Mouse (Mus musculus) midbrain, postnatal 0 days (tissue): ENCODE data around the gene Foxn3. TPM values are rescaled to one million over a fixed set of nuclear protein-coding genes. Genes with fewer than 3 reads are reported as not detected.

Source experiments
- ATAC-seq: fragments of 200-750 bp; cut with Nextera tagmentation; 2 replicates; pipeline ENCODE4 v1.8.0; 2017; ENCODE audit warnings: moderate number of reproducible peaks, mild to moderate bottlenecking, moderate TSS enrichment, moderate library complexity; ENCODE audit not compliant: low FRiP score
- DNase-seq: peaks from one replicate; pipeline ENCODE4 v3.0.0-alpha.2; 2015; ENCODE audit warnings: low spot score
- H3K27ac ChIP-seq: fragments of 300-500 bp; sonication (generic); 2 replicates; pipeline ENCODE4 v1.5.1; 2014; ENCODE audit warnings: low read depth, mild to moderate bottlenecking, low read length, mixed read lengths
- H3K27me3 ChIP-seq: fragments of 300-500 bp; sonication (generic); 2 replicates; pipeline ENCODE4 v1.6.1; 2014; ENCODE audit warnings: low read length, control low read depth, mixed read lengths; ENCODE audit not compliant: insufficient read depth
- H3K36me3 ChIP-seq: fragments of 300-500 bp; sonication (generic); 2 replicates; pipeline ENCODE4 v1.6.1; 2014; ENCODE audit warnings: low read length, control low read depth, mixed read lengths; ENCODE audit not compliant: insufficient read depth
- H3K4me1 ChIP-seq: fragments of 300-500 bp; sonication (generic); 2 replicates; pipeline ENCODE4 v1.6.1; 2014; ENCODE audit warnings: mild to moderate bottlenecking, control low read depth, antibody characterized with exemption, low read length, mixed read lengths; ENCODE audit not compliant: insufficient read depth
- H3K4me2 ChIP-seq: fragments of 300-500 bp; sonication (generic); 2 replicates; pipeline ENCODE4 v1.6.1; 2014; ENCODE audit warnings: low read depth, mild to moderate bottlenecking, low read length, mixed read lengths; ENCODE audit not compliant: poor library complexity, severe bottlenecking
- H3K4me3 ChIP-seq: fragments of 300-500 bp; sonication (generic); 2 replicates; pipeline ENCODE4 v1.5.1; 2014; ENCODE audit warnings: low read depth, mild to moderate bottlenecking, low read length, moderate library complexity
- H3K9ac ChIP-seq: fragments of 300-500 bp; sonication (generic); replicated peaks from 2 replicates; pipeline ENCODE4 v1.6.1; 2014; ENCODE audit warnings: mild to moderate bottlenecking, low read length, moderate library complexity, mixed read lengths; ENCODE audit not compliant: poor library complexity, severe bottlenecking
- H3K9me3 ChIP-seq: fragments of 300-500 bp; sonication (generic); 2 replicates; pipeline ENCODE4 v1.6.1; 2016; ENCODE audit warnings: low read length, control low read depth
- CTCF ChIP-seq: IDR thresholded peaks from 2 replicates; pipeline ENCODE4 v1.5.1; 2016; ENCODE audit warnings: antibody characterized with exemption, mild to moderate bottlenecking
- WGBS: fragments of 180-500 bp; shearing (Covaris S2); extraction: QIAGEN DNeasy Blood & Tissue Kit; methylation state at CpG from one replicate; pipeline ENCODE4 v1.1.7; 2014; 5-methylcytosine and 5-hydroxymethylcytosine counted together
- polyA plus RNA-seq: library from polyadenylated mRNA; unstranded; fragments of >200 nt; fragmentation: Nextera tagmentation; extraction: Ambion mirVana; gene quantifications from 2 replicates; pipeline ENCODE4 v1.2.1, GENCODE M21; 2015
- total RNA-seq: library from RNA; depleted of rRNA; stranded (reverse); fragments of >200 nt; gene quantifications from 2 replicates; pipeline ENCODE4 v1.2.3, GENCODE M21; 2014

The Foxn3 gene
- total and polyA plus RNA-seq, 2 experiments from 2014 or later = 38.9 to 72.7 TPM

DNA sequence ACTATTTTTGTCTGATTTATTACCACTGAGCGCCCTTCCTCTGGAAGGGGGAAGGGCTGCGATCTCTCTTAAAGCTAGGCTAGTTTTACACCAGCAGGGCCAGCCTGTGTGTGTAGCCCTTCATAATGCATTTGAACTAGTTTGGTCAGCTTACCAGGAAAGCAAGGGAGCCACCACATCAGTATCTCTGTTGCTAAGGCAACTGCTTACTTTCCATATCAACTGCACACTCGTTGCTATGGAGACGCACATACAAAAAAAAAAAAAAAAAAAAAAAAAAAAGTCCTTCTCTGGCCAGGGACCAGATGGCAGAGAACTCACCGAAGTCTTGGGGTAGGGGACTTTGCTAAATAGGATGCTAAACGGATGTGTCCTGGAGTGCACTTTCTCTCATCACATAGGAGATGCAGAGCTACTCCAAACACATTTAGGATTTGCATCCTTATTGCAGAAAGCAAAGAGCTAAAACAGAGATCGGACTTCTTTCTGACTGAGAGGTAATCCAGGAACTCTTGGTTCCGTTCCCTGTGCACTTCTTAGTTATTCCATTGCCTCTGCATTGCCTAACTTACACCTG, 187.4 kb downstream of the Foxn3 start:
- DNase-seq = peak; percentile 73
- Histone ChIP-seq H3K27ac (0 out of 2 replicates have a peak overlapping the region, but pooled peaks have one; percentile 26), H3K4me2 (no peak overlapping the region)

DNA sequence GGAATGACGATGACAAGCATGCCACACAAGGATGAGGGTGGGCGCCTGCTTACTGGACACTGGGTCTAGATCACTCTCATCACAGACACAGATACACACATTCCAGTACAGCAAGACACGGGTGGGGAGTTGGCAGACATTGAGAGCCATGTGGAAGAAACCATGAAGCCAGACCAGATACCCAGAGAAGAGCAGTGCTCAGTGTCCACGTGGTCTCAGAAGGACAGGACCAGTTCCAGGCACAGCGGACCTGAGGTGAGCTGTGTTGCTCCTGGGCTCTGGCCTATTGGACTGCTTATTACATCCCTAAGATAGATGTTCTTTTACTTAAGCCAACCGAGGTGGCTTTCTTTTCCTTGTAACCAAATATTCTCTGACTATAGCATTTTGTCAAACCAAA, 188.0 kb downstream of the Foxn3 start:
- Histone ChIP-seq H3K27ac (peak overlapping the region; percentile 62; the same call in 1 of the 2 replicates), H3K36me3 (no peaks in the 10 kb centered on the region), H3K9me3 (no peaks in the 10 kb centered on the region), H3K4me1 (peaks cover 8% of the 10 kb centered on the region), H3K4me3 (no peak overlapping the region), H3K4me2 (no peak overlapping the region), H3K27me3 (no peaks in the 10 kb centered on the region), H3K9ac (0 out of 2 replicates have a peak overlapping the region, but pooled peaks have one; percentile 14)
- no peak for TF ChIP-seq CTCF
- DNase-seq (no peak), ATAC-seq (no peak; the same call in 1 of the 2 replicates)
- 83% methylated on average over 6 of the region's 6 CpGs for WGBS

More for the DNA sequence above, 187.4 kb downstream of the Foxn3 start:
- WGBS = 37% methylated on average over 8 of the region's 8 CpGs
- no peak overlapping the region for H3K9ac ChIP-seq
- no peak; the same call in 1 of the 2 replicates for ATAC-seq
- no peaks in the 10 kb centered on the region for H3K36me3 ChIP-seq
- peaks cover 8% of the 10 kb centered on the region for H3K4me1 ChIP-seq
- no peaks in the 10 kb centered on the region for H3K9me3 ChIP-seq
- no peaks in the 10 kb centered on the region for H3K27me3 ChIP-seq
- no peak overlapping the region for H3K4me3 ChIP-seq
- TF ChIP-seq CTCF = peak; percentile 5; the same call in 1 of the 2 replicates

DNA sequence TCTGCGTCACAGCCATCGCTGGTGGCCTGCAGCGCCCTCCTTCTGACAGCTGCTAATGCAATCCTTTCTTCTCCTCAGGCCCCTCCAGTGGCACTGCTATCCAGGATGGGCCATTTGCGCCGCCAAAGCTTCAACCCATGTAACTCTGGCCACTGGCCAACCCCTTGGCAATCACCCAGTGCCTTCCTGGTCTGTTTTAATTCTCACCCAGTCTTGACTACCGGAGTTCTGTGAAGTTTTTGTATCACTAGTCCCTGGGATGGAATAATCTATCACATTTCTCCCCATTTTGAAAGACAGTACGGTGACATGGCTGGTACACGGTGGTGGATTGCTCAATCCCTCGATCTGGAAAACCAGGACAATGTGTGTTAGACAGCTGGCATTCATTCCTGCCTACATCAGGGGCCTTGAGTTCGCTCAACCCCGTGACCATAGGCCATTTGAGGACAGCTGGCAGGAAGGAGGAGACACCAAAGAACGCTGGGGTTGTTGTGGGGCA, 189.2 kb downstream of the Foxn3 start:
- Histone ChIP-seq H3K9me3 (no peaks in the 10 kb centered on the region), H3K9ac (no peak overlapping the region), H3K27ac (no peak overlapping the region), H3K27me3 (no peaks in the 10 kb centered on the region), H3K4me1 (peaks cover 8% of the 10 kb centered on the region), H3K4me2 (no peak overlapping the region), H3K4me3 (no peak overlapping the region), H3K36me3 (no peaks in the 10 kb centered on the region)
- WGBS = 72% methylated on average over 12 of the region's 12 CpGs
- ATAC-seq (no peak), DNase-seq (peak; percentile 73)
- peak; percentile 20; the same call in 1 of the 2 replicates for TF ChIP-seq CTCF

DNA sequence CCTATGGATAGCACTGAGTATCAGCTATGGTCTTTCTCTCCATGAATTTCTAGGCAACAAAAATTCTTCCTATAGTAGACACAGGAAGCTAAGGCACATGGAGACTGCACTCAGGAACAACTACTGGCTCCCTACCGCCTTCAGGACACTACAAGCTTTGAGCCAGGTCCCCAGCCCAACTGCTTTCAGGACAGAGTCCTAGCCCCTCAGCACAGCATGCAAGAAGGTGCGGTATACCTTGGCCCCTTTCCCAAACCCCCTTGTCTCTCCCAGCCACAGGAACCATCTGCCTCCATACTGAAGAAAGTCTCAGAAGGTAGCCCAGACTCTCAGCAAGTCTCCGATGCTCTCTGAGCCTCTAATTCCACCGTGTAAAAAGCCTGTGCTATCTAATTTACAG, 189.8 kb downstream of the Foxn3 start:
- Histone ChIP-seq H3K4me1 (peaks cover 8% of the 10 kb centered on the region), H3K4me2 (no peak overlapping the region), H3K9ac (no peak overlapping the region), H3K27ac (no peak overlapping the region), H3K4me3 (no peak overlapping the region), H3K36me3 (no peaks in the 10 kb centered on the region), H3K9me3 (no peaks in the 10 kb centered on the region), H3K27me3 (no peaks in the 10 kb centered on the region)
- DNase-seq (no peak), ATAC-seq (no peak)
- WGBS = 79% methylated on average over 4 of the region's 4 CpGs
- no peak for TF ChIP-seq CTCF

DNA sequence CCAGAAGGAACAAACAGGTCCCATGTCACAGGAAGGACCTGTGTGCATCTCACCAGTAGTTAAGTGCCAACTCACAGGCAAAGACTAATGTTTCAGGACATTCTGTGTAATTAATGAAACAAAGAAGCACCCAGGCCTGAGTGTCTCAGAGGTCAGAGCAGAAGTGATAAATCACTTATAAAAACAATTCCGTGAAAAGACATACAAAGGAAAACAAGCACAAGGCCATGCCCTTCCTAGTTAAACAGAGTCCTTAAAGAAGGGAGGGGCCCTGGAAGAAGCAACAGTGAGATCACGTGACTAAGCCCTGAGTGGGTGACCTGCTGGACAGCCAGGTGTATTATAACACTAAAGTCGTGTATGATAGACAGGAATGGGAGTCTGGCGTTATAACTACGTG, 191.9 kb downstream of the Foxn3 start:
- WGBS = 84% methylated on average over 5 of the region's 5 CpGs

DNA sequence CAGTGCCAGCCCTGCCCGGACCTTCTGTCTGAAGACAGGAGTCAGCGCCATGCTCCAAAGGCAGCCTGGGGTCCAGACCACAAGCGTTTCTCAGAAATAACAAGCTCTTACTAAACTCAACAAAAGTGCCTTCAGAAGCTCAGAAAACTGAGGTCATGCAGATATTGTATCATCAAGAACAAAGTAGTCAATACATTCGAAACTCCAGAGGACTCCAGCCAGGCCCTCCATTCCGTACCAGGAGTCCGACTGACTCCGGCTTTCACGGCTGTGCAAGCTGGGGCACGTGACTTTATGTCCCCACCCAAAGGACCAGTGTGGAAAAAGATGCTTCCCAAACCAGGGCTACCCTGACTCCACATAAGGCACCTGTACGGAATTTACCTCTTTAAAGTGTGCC, 195.1 kb downstream of the Foxn3 start:
- Histone ChIP-seq H3K4me2 (no peak overlapping the region), H3K4me3 (no peak overlapping the region), H3K9me3 (no peaks in the 10 kb centered on the region), H3K4me1 (peaks cover 4% of the 10 kb centered on the region; the same call in 1 of the 2 replicates), H3K36me3 (no peaks in the 10 kb centered on the region), H3K27ac (no peak overlapping the region), H3K9ac (no peak overlapping the region), H3K27me3 (no peaks in the 10 kb centered on the region)
- TF ChIP-seq CTCF = no peak
- ATAC-seq (no peak), DNase-seq (no peak)
- WGBS = 95% methylated on average over 10 of the region's 10 CpGs

More for the DNA sequence above, 191.9 kb downstream of the Foxn3 start:
- DNase-seq (no peak), ATAC-seq (no peak)
- Histone ChIP-seq H3K9ac (no peak overlapping the region), H3K4me2 (no peak overlapping the region), H3K27me3 (no peaks in the 10 kb centered on the region), H3K4me1 (peaks cover 7% of the 10 kb centered on the region; the same call in 1 of the 2 replicates), H3K9me3 (no peaks in the 10 kb centered on the region), H3K27ac (no peak overlapping the region), H3K4me3 (no peak overlapping the region), H3K36me3 (no peaks in the 10 kb centered on the region)
- no peak for TF ChIP-seq CTCF
